Mouse (Mus musculus) gastrocnemius, adult 2 months (tissue): ENCODE results near the gene Rnf41. TPM values are rescaled to one million over a fixed set of nuclear protein-coding genes. Genes with fewer than 3 reads are reported as not detected.

Experiments
- DNase-seq: peaks from one replicate; pipeline ENCODE4 v3.0.0; 2022
- H3K27ac ChIP-seq: fragments of 200-600 bp; 2 replicates; pipeline ENCODE4 v1.8.1; 2022; ENCODE audit warnings: mild to moderate bottlenecking
- H3K4me3 ChIP-seq: fragments of 200-600 bp; 2 replicates; pipeline ENCODE4 v1.8.1; 2022; ENCODE audit warnings: mild to moderate bottlenecking, moderate library complexity
- CTCF ChIP-seq: fragments of 200-600 bp; IDR thresholded peaks from 2 replicates; pipeline ENCODE4 v1.8.1; 2022; ENCODE audit warnings: antibody characterized with exemption, mild to moderate bottlenecking, moderate library complexity
- intact Hi-C: fragments of 180-260 bp; cut with DNase I; formaldehyde crosslinking; loops from one replicate; pipeline ENCODE4 v1.15.1; 2025
- total RNA-seq, 2 experiments: library from RNA; stranded (reverse); gene quantifications; 2 replicates each; pipeline ENCODE4 v1.2.3; 2021

The Rnf41 gene
- total RNA-seq, 2 experiments from 2014 or later = 13.3 to 13.4 TPM

- intact Hi-C loops = no loop called here
- Histone ChIP-seq H3K4me3 (no peak overlapping the region), H3K27ac (peak overlapping the region; percentile 57)
- no peak for DNase-seq
- no peak for TF ChIP-seq CTCF
Observed at GRCm38 (mm10) chr10:128438675-128439279, 27.3 kb downstream of the Rnf41 start.

GRCm38 (mm10) chr10:128440407-128440806 lies 28.9 kb downstream of the Rnf41 start:
- intact Hi-C loops = no loop called here
- no peak overlapping the region for H3K4me3 ChIP-seq
- no peak overlapping the region for H3K27ac ChIP-seq
- no peak for DNase-seq
- peak; percentile 49 for TF ChIP-seq CTCF

GRCm38 (mm10) chr10:128441324-128442119 lies 30.1 kb downstream of the Rnf41 start:
- no peak overlapping the region for H3K4me3 ChIP-seq
- H3K27ac ChIP-seq = no peak overlapping the region
- intact Hi-C loops = no loop called here
- no peak for DNase-seq
- no peak for TF ChIP-seq CTCF

GRCm38 (mm10) chr10:128442718-128443117 lies 31.3 kb downstream of the Rnf41 start:
- H3K27ac ChIP-seq = no peak overlapping the region
- intact Hi-C loops = no loop called here
- DNase-seq = no peak
- H3K4me3 ChIP-seq = no peak overlapping the region
- no peak for TF ChIP-seq CTCF

GRCm38 (mm10) chr10:128444354-128444753 lies 32.9 kb downstream of the Rnf41 start:
- H3K4me3 ChIP-seq = no peak overlapping the region
- TF ChIP-seq CTCF = no peak
- intact Hi-C loops = no loop called here
- DNase-seq = no peak
- no peak overlapping the region for H3K27ac ChIP-seq

- peak overlapping the region; percentile 31; the same call in 1 of the 2 replicates for H3K27ac ChIP-seq
- no peak overlapping the region for H3K4me3 ChIP-seq
- DNase-seq = no peak
- no peak for TF ChIP-seq CTCF
- intact Hi-C loops = no loop called here
Observed at GRCm38 (mm10) chr10:128445407-128445806, 34.0 kb downstream of the Rnf41 start.

- intact Hi-C loops = no loop called here
- H3K4me3 ChIP-seq = no peak overlapping the region
- TF ChIP-seq CTCF = no peak
Observed at GRCm38 (mm10) chr10:128451014-128451413, 39.6 kb downstream of the Rnf41 start.

GRCm38 (mm10) chr10:128454471-128454870 lies 43.0 kb downstream of the Rnf41 start:
- DNase-seq = no peak
- Histone ChIP-seq H3K27ac (no peak overlapping the region), H3K4me3 (no peak overlapping the region)
- intact Hi-C loops = loop anchor here (2.0 kb wide), 2 partner anchors 78 to 118 kb away; partner anchors contain the start of genes Ankrd52 and Cs
- TF ChIP-seq CTCF = no peak

More at GRCm38 (mm10) chr10:128451014-128451413, 39.6 kb downstream of the Rnf41 start:
- DNase-seq = no peak
- no peak overlapping the region for H3K27ac ChIP-seq

GRCm38 (mm10) chr10:128455280-128455679 lies 43.8 kb downstream of the Rnf41 start:
- Histone ChIP-seq H3K27ac (peak overlapping the region; percentile 20; the same call in 1 of the 2 replicates), H3K4me3 (peak overlapping the region; percentile 52)
- TF ChIP-seq CTCF = peak; percentile 64
- intact Hi-C loops = loop anchor here (1.0 to 2.0 kb wide), 3 partner anchors 45 to 118 kb away; partner anchors contain the start of genes Ankrd52 and Cs
- DNase-seq = peak; percentile 70

GRCm38 (mm10) chr10:128457676-128458075 lies 46.2 kb downstream of the Rnf41 start:
- DNase-seq = no peak
- no peak overlapping the region for H3K4me3 ChIP-seq
- no peak for TF ChIP-seq CTCF
- no peak overlapping the region; the same call in 1 of the 2 replicates for H3K27ac ChIP-seq
- intact Hi-C loops = no loop called here

- Histone ChIP-seq H3K27ac (peak overlapping the region; percentile 93), H3K4me3 (peak overlapping the region; percentile 92)
- intact Hi-C loops = no loop called here
- peak; percentile 88 for DNase-seq
- no peak for TF ChIP-seq CTCF
Observed at GRCm38 (mm10) chr10:128458348-128458718, 46.9 kb downstream of the Rnf41 start.

- peak; percentile 95 for DNase-seq
- peak; percentile 51 for TF ChIP-seq CTCF
- peak within 1 kb of the TSS; percentile 92 for H3K4me3 ChIP-seq
- peak within 1 kb of the TSS; percentile 93 for H3K27ac ChIP-seq
- intact Hi-C loops = loop anchor here (1.0 kb wide), 1 partner anchor 77 kb away; no protein-coding TSS in a partner anchor
Observed at GRCm38 (mm10) chr10:128458719-128459408, 47.4 kb downstream of the Rnf41 start, which contains the start of gene Smarcc2. Smarcc2 (plus strand) TSS chr10:128459248.
